Mouse (Mus musculus) Muller cell, postnatal 12 days (primary cell): ENCODE measurements around the gene Abcb6.

Experiments
- DNase-seq: peaks from one replicate; pipeline ENCODE4 v3.0.0-alpha.2; 2015; ENCODE audit errors: inconsistent ontology term

Gene Abcb6

DNA sequence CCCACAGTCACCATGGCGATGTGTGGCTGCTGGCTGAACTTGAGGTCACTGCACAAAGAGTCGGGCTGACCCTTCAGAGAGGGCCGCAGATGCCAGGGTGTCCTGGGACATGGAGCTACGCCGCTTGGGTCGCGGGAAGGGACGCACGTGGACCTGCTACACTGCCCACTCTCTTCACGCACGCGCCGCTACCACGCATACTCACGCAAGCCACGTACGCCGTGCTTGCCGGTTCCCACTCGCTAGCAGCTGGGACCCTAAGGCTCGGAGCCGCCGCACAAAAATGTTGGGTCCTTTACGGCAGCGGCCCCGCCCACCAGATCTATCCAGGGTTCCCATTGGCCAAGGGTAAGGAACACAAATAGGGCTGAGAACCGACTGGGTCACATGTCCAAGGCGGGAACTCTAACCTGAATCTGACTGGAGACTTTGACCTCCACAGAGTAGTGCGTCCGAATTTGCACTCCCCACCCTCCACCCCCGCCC lies at the start of gene Abcb6:
TSS of gene Abcb6 (minus strand) at position 288 of the 486 bp plus-strand sequence.
- peak; percentile 89 for DNase-seq

DNA sequence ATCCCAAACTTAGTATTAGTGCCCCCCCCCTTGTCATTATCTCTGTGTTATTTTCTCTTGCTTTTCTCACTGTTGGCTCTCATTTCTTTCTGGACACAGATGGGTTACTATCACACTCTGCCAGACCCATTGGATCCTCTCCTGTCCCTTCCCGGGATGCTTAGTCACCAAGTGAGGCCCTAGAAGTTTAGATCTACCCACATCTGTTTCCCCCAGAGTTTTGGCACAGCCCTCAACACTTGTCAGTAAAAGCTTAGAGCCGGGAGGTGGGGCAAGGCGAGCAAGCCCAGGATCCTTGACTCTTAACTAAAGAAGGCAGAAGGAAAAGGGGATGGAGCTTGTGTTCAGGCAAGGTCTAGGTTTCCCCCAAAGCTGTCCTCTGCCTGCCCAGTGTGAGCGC lies 49.0 kb upstream of the Abcb6 start:
- DNase-seq: no peak

DNA sequence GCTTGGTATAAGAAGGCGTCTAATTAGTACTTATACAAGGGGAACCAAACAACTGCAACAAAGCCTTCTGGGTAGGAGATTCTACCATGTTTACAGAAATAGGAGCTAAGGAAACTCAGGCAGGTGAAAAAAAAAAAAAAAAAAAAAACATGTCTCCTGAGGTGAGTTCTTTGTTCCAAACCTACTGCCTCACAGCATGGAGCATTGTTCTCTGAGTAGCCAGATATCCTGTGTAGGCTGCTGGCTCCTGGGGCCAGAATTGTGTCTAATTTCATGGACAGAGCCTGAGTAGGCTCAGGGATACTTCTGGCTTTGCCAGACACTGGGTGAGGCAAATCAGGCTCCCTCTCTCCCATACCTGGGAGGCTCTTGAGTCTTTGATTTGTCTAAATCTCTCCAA lies 47.5 kb upstream of the Abcb6 start:
- DNase-seq: no peak

DNA sequence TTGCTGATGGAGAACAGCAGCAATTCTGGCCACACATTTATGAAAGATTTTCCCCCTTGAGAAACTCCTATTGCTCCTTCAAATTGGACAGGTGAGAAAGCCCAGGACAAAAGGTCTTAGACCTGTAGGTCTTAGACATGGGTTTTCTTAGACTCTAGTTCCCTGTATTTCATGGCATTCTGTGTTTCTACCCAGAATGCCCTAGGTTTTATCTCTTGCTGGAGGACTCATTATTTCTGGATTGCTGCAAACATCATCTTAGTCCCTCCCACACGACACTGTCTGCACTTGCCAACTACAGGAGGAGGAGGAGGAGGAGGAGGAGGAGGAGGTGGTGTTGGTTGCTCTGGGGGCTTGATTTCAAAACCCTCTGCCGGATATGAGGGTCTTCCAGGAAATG lies 45.9 kb upstream of the Abcb6 start:
- no peak for DNase-seq

DNA sequence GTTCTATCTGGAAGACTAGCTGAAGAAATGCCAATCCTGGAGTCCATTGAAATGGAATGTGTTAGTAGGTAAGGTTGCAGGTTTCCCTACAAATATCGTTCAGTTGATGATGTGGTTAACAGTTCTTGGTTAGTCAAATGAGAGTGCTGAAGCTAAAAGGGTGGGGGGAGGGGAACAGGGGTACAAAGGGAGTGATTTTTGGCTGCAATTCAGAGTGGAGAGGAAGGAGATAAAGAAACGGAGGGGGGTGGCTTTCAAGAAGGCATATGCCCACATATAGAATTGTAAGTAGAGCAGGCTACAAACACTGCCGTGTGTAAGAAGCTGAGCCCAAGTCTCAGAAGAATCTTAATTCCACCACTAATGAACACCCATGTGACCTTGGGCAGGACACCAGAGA lies 45.3 kb upstream of the Abcb6 start:
- no peak for DNase-seq

DNA sequence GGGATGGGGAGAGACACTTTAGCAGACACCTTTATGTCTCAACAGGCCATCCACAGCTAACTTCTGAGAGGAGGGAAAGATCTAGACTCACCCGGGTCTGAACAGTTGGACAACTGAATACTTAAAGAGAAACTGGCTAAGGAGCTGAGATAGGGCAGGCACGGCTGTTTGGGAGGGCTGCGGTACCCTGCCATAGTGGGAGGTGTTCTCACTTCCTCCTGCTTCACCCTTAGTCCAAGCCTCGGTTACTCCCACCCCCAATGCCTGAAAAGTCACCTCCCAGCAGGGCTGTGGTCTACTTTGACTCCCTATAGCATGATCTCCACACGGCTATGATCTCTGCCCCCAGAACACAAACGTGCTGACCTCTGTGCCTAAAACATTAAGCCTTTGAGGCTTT lies 43.3 kb upstream of the Abcb6 start:
- no peak for DNase-seq

DNA sequence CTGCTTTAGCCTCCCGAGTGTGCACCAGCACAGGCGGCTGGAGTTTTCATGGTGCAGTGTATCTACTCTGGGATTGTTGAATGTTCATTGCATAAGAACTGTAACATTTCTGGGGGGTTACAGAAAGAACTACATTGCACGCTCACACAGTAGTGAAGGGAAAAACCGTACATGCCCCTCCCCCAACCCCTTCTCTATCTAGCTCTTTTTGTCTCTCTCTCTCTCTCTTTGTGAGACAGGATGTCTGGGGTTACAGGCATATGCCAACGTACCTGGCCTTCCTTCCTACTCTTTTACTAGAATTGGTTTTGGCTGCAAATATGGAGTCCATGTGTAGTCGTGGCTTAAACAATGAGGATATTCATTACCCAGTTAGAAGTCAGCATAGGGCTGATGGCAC lies 42.7 kb upstream of the Abcb6 start:
- DNase-seq: no peak

DNA sequence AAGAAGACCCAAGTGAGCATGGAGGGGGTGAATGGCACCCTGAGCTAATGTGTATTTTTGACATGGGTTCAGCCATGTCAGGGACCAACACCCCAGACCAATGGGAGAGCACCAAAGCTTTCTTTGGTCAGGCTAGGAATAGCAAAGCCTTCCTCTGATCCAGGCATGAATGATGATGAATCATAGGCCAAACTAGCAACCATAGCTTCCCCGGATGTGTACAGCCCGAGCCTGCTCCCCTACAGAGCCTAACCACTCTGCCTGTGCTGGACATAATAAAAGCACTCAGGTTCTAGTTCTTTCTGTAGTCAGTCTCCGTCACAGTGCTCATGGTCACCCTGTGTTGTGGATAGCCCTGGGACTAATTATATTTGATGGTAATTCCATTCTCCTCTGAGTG lies 41.3 kb upstream of the Abcb6 start:
- DNase-seq: no peak

DNA sequence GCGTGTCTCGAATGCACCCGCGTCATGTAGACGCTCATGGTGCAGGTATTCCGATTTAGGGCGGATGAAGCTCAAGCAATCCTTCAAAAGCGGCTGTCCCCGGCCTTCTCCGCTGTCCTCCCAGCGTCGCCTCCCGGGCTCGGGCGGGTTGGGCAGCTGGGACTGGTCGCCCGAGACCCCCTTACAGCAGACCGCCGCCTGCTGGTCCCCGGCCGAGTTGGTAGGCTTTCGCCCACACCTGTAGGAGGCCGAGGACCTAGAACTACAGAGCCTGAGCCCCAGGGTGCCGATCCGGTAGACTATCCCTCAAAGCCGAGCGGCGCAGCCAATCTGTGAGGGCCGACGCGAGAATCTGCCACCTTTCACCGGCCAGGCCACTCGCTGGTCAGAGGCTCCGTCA lies 39.3 kb upstream of the Abcb6 start, which contains the start of gene Tuba4a:
TSS of gene Tuba4a (minus strand) at position 335 of the 400 bp plus-strand sequence.
- DNase-seq: no peak

DNA sequence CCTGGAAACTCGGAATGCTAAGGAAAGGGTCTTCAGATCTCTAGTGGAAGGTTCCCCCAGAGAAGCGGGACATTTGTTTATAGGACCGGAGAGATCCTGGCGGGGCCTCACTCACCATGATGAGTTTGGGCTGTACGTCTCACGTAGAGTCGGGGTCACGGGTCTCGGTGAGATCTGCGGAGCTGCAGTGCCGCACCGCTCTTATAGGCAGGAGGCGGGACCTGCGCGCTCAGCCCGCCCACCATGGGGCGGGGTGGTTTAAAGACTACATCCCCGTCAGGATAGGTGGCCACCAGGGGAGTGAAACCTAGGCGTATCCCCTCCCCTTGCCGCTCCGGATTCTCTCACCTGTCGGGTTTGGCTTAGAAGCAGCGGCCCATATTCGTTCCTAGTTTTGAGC lies 38.9 kb upstream of the Abcb6 start:
- peak; percentile 80 for DNase-seq

DNA sequence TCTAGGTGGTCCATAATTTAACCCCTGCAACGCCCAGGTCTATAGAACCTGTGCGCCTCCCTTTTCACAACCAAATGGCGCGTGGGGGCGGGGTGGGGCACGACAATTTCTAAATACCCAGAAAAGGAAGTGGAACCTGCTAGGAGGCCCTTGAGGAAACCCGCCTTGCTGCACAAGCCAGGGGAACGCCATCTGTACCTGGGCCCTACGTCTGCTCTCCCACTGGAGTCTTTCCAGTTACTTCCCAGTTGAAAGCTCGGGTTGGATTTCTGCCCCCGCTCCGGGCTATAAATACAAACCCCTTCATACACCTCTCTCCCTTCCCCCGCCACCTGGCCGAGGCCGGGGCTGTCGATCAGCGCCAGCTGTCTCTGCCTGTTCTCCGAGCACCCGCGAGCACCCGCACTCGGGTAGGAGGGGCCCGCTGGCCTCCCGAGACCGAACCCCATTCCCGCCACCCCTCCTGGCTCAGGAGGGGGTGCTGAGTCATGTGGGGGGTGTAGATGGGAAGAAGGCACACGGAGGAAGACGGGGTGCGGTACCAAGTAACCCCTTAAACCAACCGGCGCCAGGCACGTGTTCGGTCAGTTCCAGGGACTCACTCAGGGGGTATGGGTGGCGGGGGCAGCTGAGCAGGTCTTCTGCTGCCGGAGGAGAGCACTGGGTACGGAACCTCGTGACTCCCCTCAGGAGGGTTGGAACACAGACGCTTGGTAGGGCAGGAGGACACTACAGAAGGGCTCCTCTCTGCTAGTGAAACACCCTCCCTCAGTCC lies 38.2 kb upstream of the Abcb6 start:
- DNase-seq: no peak

DNA sequence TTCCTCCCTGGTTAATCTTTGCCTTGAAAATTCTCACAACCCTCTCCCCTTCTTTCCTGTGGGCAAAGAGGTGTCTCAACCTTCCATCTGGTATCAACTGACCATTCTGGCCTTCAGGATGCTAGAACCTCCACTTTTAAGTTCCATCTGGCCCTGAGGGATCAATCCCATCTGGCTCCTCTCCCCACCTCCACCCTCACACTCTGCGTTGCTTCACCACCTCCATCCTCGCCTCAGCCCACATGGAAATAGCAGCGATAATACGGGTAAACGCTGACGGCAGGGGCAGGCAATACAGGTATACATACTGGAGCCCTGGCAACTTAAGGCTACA lies 37.7 kb upstream of the Abcb6 start:
- no peak for DNase-seq

DNA sequence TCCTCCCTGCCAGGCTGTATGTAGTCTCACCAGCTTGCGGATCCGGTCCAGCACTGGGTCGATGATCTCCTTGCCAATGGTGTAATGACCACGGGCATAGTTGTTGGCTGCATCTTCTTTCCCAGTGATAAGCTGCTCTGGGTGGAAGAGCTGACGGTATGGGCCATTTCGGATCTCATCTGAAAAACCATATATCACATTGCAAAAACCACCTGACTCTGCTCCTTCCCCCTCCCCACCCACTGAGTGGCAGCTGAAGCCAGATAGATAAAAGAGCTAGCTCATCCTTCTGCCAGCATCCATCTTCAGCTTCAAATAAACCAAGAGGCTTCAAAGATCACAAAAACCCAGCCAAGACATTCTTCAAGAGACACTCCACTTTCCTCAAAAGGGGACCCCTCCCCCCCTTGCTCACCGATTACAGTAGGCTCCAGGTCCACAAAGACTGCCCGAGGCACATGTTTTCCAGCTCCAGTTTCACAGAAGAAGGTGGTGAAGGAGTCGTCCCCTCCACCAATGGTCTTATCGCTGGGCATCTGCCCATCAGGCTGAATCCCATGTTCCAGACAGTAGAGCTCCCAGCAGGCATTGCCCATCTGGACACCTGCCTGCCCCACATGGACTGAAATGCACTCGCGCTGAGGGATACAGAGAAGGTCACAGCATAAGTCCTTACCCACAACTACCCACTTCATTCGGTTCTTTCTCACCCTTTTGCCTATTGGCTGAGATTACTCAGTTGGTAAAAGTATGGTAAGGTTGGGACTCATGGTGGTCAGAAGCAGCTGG lies 36.8 kb upstream of the Abcb6 start:
- no peak for DNase-seq

DNA sequence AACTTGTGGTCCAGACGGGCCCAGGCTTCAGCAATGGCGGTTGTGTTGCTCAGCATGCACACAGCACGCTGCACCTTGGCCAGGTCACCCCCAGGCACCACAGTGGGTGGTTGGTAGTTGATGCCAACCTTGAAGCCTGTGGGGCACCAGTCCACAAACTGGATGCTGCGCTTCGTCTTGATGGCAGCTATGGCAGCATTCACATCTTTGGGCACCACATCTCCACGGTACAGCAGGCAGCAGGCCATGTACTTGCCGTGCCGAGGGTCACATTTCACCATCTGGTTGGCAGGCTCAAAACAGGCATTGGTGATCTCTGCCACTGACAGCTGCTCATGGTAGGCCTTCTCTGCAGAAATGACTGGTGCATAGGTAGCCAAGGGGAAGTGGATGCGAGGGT lies 35.6 kb upstream of the Abcb6 start:
- no peak for DNase-seq

DNA sequence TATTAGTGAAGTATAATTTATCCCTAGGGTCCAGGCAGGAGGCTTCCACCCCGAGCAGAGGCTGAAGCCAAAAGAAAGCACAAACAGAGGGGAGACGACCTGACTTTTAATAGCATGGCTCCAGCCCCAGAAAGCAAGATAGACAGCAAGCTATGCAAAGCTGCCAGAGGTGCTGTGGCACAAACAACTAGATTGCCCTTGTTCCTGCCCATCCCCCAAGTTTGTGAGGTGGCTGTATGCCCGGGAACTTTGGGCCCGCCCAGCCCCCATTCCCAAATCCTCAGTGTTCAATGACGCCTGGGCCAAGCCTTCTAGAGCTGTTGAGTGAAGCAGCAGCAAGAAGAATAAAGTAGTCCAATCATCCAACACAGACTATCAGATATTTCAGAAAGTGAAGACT lies 34.7 kb upstream of the Abcb6 start:
- DNase-seq: no peak

DNA sequence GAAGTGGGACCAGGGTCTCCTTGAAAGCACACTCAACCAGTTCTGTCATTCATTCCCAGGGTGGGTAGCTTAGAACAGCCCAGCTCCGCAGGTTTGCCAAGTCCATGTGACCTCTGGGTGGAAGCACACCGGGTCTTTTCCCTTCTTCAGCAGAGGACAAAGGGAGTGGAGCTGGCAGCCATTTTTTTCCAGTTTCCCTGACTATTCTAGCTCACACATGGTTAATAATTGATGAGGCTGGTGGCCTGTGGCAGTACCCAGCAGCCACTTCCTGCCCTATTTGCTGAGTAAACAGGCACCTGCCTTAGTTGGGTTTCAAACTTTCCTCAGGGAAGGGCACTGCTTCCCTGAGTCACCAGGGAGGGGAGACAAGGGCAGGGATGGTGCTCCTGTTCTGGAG lies 34.2 kb upstream of the Abcb6 start:
- no peak for DNase-seq

DNA sequence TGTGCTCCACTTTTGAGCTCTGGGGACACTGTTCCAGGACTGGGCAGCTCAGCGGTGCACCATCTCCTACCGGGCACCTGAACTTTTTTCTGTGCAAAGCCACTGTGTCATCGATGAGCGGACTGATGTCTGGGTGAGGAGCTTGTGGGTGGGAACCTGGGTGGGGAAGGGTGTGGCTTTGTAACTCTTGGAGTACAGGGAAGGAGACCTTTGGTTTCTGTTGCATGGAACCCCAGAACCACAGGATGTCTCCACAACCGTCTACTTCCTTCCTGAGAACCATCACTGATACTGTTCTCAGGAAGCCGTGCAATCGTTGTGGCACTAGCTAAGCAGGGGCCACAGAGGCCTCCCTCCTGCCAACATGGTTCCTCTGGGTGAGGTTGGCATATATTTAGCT lies 32.9 kb upstream of the Abcb6 start:
- DNase-seq: no peak

DNA sequence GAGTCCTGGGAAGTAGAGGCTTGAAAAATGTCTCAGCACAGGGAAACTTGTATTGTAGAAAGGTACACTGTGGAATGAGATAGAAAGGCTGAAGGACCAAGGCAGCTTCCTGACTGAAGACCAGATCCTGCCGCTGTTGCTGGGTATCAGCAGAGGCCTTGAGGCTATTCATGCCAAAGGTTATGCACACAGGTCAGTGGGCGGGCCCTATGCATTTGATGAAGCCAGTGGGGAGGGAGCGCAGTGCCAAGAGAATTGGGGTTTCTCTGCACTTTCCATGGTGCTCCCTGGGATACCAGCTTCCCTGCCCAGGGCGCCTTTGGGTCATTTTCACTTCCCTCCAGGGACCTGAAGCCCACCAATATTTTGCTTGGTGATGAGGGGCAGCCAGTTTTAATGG lies 32.4 kb upstream of the Abcb6 start:
- DNase-seq: no peak

DNA sequence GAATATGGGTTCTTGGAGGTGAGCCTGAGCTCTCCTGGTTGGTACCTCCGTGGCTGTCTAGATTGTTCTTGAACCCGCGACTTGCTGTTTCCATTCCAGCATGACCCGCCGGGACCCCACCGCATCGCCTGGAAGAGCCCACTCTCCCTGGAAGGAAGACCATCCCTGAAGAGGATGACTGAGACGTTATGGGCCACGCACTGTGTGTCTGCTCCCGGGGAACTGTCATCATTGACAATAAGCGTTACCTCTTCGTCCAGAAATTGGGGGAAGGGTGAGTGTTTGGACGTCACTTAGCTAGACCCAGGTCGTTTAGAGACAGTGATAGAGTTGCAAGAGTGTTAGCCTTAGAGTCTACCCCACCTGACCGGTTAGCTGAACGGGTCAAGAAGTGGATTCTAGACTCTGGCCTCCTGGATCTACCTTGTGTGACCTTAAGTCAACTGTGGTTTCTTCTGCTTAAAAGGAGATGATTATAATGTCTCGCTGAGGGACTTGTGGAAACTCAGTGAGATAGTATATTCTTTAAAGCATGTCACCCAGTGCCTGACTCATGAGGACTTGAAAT lies 31.0 kb upstream of the Abcb6 start:
- no peak for DNase-seq

DNA sequence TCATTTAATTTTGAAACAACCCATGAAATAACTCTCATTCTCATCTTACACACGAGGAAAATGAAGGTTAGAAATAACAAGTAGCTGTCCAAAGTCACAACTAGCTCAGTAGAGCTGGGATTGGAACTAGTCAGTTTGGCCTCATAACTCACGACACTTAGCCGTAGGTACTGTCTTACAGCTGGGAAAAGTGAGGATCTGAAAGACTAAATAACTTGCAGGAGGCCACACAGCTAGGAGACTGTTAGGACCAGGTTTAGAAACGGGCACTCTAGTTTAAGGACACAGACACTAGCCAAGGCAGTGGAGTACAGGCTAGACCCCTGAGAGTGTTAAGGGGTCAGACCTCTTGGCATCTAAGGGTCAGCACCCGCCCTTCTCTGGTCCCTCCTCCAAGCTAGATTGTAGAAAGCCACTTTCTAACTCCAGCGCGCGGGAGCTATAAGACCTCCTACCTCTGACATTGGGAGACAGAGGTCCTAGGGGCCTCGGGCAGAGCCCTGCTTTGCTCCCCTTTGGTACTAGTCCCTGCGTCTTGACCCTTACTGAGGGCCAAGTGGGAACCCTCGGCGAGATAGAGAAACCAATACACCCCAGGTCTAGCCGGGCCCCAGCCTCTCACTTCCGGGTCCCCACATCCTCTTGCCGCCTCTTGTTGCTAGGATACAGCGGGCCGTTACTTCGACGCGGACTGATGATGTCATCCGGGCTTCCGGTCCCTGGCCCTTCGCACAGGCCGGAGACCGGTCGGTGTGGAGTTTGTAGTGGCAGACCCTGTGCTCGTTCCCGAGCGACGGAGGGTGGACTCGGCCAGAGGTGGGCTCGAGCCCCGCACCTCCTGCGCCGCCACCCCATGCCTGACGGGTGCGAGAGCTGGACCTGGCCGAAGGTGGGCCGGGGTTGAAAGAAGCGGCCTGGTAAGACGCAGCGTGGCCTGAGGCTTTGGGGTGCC lies 30.2 kb upstream of the Abcb6 start, which contains the start of the genes Glb1l and Stk16:
TSS of gene Glb1l (minus strand) at position 678 of the 952 bp plus-strand sequence.
TSS of gene Stk16 (plus strand) at position 703 of the 952 bp plus-strand sequence.
- peak; percentile 92 for DNase-seq

DNA sequence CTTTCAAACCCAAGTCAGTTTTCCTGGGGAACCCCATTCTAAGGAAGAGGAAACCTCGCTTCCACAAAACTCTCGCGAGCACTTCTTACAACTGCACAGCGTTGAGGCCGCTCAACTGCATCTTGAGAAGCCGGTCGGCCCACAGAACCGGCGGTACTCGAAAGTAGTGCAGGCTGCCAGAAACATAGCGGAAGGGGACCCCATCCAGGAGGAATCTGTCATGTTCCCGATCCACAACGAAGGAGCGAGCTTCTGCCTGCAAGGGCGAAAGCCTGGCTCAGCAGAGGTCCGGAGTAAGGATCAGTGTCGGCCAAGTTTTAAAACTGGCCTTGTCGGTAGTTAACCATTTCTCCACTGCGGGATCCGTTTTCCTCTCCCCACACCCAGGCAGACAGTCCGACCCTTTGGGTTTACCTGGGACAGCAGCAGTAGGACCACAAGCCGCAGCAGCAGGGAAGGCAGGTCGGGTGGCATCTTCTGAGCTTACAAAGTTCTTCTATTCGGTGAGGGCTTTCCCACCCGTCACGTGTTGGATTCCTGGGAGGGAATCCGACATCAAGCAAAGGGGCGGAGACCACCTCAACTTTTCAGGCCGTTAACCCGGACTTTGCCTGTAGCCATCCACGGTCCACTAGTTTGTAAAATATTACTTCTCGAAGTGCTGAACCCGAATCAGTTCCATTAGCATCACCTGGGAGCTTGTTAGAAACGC lies 28.9 kb upstream of the Abcb6 start:
- DNase-seq: peak; percentile 48
